ENCODE assay signal across 10 mouse cellular contexts in the genomic region with DNA sequence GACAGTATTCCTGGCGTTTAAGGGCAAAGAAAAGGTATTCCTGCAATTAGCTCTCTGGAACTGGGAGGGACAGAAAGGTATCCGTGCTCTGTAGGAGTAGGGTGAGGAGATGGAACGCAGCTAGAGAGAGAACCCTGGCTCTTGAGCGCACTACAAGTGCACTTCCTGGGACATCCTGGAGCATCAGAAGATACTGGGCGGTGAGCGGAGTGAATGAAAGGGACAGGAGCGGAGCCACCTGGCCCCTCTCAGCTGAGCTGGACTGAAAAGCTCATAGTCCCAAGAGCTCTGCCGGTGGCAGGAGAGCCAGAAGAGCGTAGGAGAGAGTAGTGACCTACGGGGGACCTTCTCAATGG. TPM values are rescaled to one million over a fixed set of nuclear protein-coding genes. Genes with fewer than 3 reads are reported as not detected.
A peak's percentile ranks its signal among the peaks of the same experiment; 100 is the strongest.
DNase-seq lines count a peak whose midpoint lies in the region; ATAC-seq and TF ChIP-seq lines count a peak whose summit lies in the region.
"Had no signal": no experiment of that assay in that cellular context is flagged by ENCODE, and none has a peak within 500 bp of the region (broad histone marks: within the 10 kb centered on the region; RNA-seq: fewer than 3 reads in every experiment).

No protein-coding gene starts in this region.

- no peak overlapping the region for H3K4me2 ChIP-seq in heart, postnatal 0 days (ENCODE audit: low read depth, low read length)
- peak overlapping the region; percentile 76 for H3K4me2 ChIP-seq in embryonic facial prominence, embryonic 11.5 days (ENCODE audit: low read depth, low read length)
- peak overlapping the region; percentile 81 for H3K4me2 ChIP-seq in hindbrain, embryonic 15.5 days
- H3K4me2 ChIP-seq in midbrain, embryonic 16.5 days (ENCODE audit: low read length), result peak overlapping the region; percentile 82

- 0 out of 2 replicates have a peak overlapping the region, but pooled peaks have one; percentile 14 for H3K4me3 ChIP-seq in heart, postnatal 0 days (ENCODE audit: low read depth, low read length)
- H3K4me3 ChIP-seq in embryonic facial prominence, embryonic 11.5 days (ENCODE audit: low read depth, low read length), result peak overlapping the region; percentile 41
- H3K4me3 ChIP-seq in hindbrain, embryonic 15.5 days, result peak overlapping the region; percentile 90
- peak overlapping the region; percentile 62 for H3K4me3 ChIP-seq in midbrain, embryonic 16.5 days (ENCODE audit: low read depth, low read length)

- no peak for TF ChIP-seq CTCF in heart, postnatal 0 days (IDR thresholded peaks at IDR 0.05; ENCODE audit: low read depth)

- H3K4me1 ChIP-seq in heart, postnatal 0 days (ENCODE audit: control insufficient read depth, insufficient read depth), result no peaks in the 10 kb centered on the region; the same call in 1 of the 2 replicates
- H3K4me1 ChIP-seq in embryonic facial prominence, embryonic 11.5 days (ENCODE audit: control insufficient read depth, insufficient read depth, low read length), result no peaks in the 10 kb centered on the region
- peaks cover 49% of the 10 kb centered on the region for H3K4me1 ChIP-seq in hindbrain, embryonic 15.5 days (replicated peaks)
- H3K4me1 ChIP-seq in midbrain, embryonic 16.5 days (ENCODE audit: control insufficient read depth, insufficient read depth, low read length), result peaks cover 30% of the 10 kb centered on the region

- no peak for TF ChIP-seq EP300 in heart, postnatal 0 days (IDR thresholded peaks at IDR 0.05; ENCODE audit: low read depth)

- no peaks in the 10 kb centered on the region for H3K9me3 ChIP-seq in heart, postnatal 0 days (replicated peaks; ENCODE audit: control insufficient read depth, low read length)
- H3K9me3 ChIP-seq in embryonic facial prominence, embryonic 11.5 days (replicated peaks; ENCODE audit: control insufficient read depth, low read length), result no peaks in the 10 kb centered on the region
- H3K9me3 ChIP-seq in hindbrain, embryonic 15.5 days, result no peaks in the 10 kb centered on the region
- no peaks in the 10 kb centered on the region for H3K9me3 ChIP-seq in midbrain, embryonic 16.5 days (replicated peaks; ENCODE audit: control insufficient read depth, low read length, poor library complexity, severe bottlenecking)
- H3K9me3 ChIP-seq: megakaryocyte, embryonic 14.5 days had no signal

- DNase-seq in heart, postnatal 0 days (ENCODE audit: low spot score), result no peak
- no peak for DNase-seq in heart, postnatal 36 days
- no peak for DNase-seq in embryonic facial prominence, embryonic 11.5 days (ENCODE audit: low spot score)
- DNase-seq in ovary, adult 18-20 months (ENCODE audit: low spot score), result no peak
- DNase-seq in retina, postnatal 1 day, result no peak
- no peak for DNase-seq in kidney, postnatal 25 days
- DNase-seq: gastrocnemius, postnatal 10 days had no signal

- no peaks in the 10 kb centered on the region for H3K36me3 ChIP-seq in heart, postnatal 0 days (replicated peaks; ENCODE audit: control insufficient read depth, insufficient read depth, low read length)
- no peaks in the 10 kb centered on the region for H3K36me3 ChIP-seq in embryonic facial prominence, embryonic 11.5 days (replicated peaks; ENCODE audit: control insufficient read depth, insufficient read depth, low read depth, low read length)
- peaks cover 6% of the 10 kb centered on the region for H3K36me3 ChIP-seq in hindbrain, embryonic 15.5 days
- H3K36me3 ChIP-seq in midbrain, embryonic 16.5 days (ENCODE audit: control insufficient read depth, insufficient read depth, low read length), result peaks cover 10% of the 10 kb centered on the region

- ATAC-seq in heart, postnatal 0 days (ENCODE audit: insufficient read depth, low read depth), result no peak
- no peak for ATAC-seq in embryonic facial prominence, embryonic 11.5 days (replicated peaks; ENCODE audit: insufficient number of reproducible peaks, low FRiP score, low TSS enrichment, low read depth)
- ATAC-seq in hindbrain, embryonic 15.5 days (ENCODE audit: low FRiP score, low read depth), result no peak
- ATAC-seq in midbrain, embryonic 16.5 days, result peak; percentile 12; the same call in 1 of the 2 replicates

- no peak overlapping the region for H3K9ac ChIP-seq in heart, postnatal 0 days (replicated peaks; ENCODE audit: low read depth, low read length)
- H3K9ac ChIP-seq in embryonic facial prominence, embryonic 11.5 days (replicated peaks; ENCODE audit: low read length), result peak overlapping the region; percentile 72
- peak overlapping the region; percentile 94 for H3K9ac ChIP-seq in hindbrain, embryonic 15.5 days
- H3K9ac ChIP-seq in midbrain, embryonic 16.5 days (ENCODE audit: low read depth, low read length), result peak overlapping the region; percentile 83

- intact Hi-C loops in heart, postnatal 36 days (cut with DNase I), result no loop called here

- H3K27me3 ChIP-seq in heart, postnatal 0 days (ENCODE audit: control insufficient read depth, insufficient read depth, low read length), result peaks cover 48% of the 10 kb centered on the region
- peaks cover 21% of the 10 kb centered on the region for H3K27me3 ChIP-seq in embryonic facial prominence, embryonic 11.5 days (ENCODE audit: control insufficient read depth, insufficient read depth, low read length)
- H3K27me3 ChIP-seq in hindbrain, embryonic 15.5 days, result no peaks in the 10 kb centered on the region
- no peaks in the 10 kb centered on the region for H3K27me3 ChIP-seq in midbrain, embryonic 16.5 days (ENCODE audit: control insufficient read depth, insufficient read depth, low read depth, low read length)

- 22% methylated on average over 10 of the region's 10 CpGs for WGBS in heart, postnatal 0 days
- 15% methylated on average over 10 of the region's 10 CpGs for WGBS in embryonic facial prominence, embryonic 11.5 days
- 9% methylated on average over 10 of the region's 10 CpGs for WGBS in hindbrain, embryonic 15.5 days
- WGBS in midbrain, embryonic 16.5 days, result 3% methylated on average over 10 of the region's 10 CpGs

- H3K27ac ChIP-seq in heart, postnatal 0 days (ENCODE audit: low read depth), result no peak overlapping the region
- H3K27ac ChIP-seq in embryonic facial prominence, embryonic 11.5 days (replicated peaks; ENCODE audit: low read depth, low read length), result no peak overlapping the region
- peak overlapping the region; percentile 96 for H3K27ac ChIP-seq in hindbrain, embryonic 15.5 days (replicated peaks)
- peak overlapping the region; percentile 95 for H3K27ac ChIP-seq in midbrain, embryonic 16.5 days (ENCODE audit: low read length)

RNA-seq across cellular contexts. Expression of a gene that starts 8.6 kb away (rescaled TPM):
- total RNA-seq in heart, postnatal 0 days (2014; rRNA removed; ENCODE audit: low replicate concordance), result 2.0 and 2.5 TPM in 2 replicates
- 0.90 and 1.1 TPM in 2 replicates for polyA plus RNA-seq in heart, postnatal 0 days (2015; fragmentation: Nextera tagmentation; extraction: Ambion mirVana)
- 1 to 10 TPM; 1.3 to 1.7 TPM for total RNA-seq in heart, postnatal 36 days (2021)
- 2.2 and 2.3 TPM in 2 replicates for polyA plus RNA-seq in embryonic facial prominence, embryonic 11.5 days (2014; fragmentation: Nextera tagmentation; extraction: Ambion mirVana)
- 2.8 TPM in 2 replicates for polyA plus RNA-seq in hindbrain, embryonic 15.5 days (2015; fragmentation: Nextera tagmentation; extraction: Ambion mirVana)
- polyA plus RNA-seq in midbrain, embryonic 16.5 days (2015; fragmentation: Nextera tagmentation; extraction: Ambion mirVana), result 3.5 and 3.9 TPM in 2 replicates

RNA-seq across cellular contexts. Expression of a gene that starts 21.4 kb away (rescaled TPM):
- total RNA-seq in heart, postnatal 0 days (2014; rRNA removed; ENCODE audit: low replicate concordance), result 122 and 124 TPM in 2 replicates
- polyA plus RNA-seq in heart, postnatal 0 days (2015; fragmentation: Nextera tagmentation; extraction: Ambion mirVana), result 13.9 and 14.3 TPM in 2 replicates
- 10 to 100 TPM; 34.6 to 43.4 TPM for total RNA-seq in heart, postnatal 36 days (2021)
- 32.9 and 33.0 TPM in 2 replicates for polyA plus RNA-seq in embryonic facial prominence, embryonic 11.5 days (2014; fragmentation: Nextera tagmentation; extraction: Ambion mirVana)
- polyA plus RNA-seq in hindbrain, embryonic 15.5 days (2015; fragmentation: Nextera tagmentation; extraction: Ambion mirVana), result 35.9 and 36.6 TPM in 2 replicates
- polyA plus RNA-seq in midbrain, embryonic 16.5 days (2015; fragmentation: Nextera tagmentation; extraction: Ambion mirVana), result 35.5 and 35.9 TPM in 2 replicates

RNA-seq across cellular contexts. Expression of a gene that starts 50.2 kb away (rescaled TPM):
- total RNA-seq in heart, postnatal 0 days (2014; rRNA removed; ENCODE audit: low replicate concordance), result 7.5 and 22.8 TPM in 2 replicates
- 13.1 and 15.1 TPM in 2 replicates for polyA plus RNA-seq in heart, postnatal 0 days (2015; fragmentation: Nextera tagmentation; extraction: Ambion mirVana)
- total RNA-seq in heart, postnatal 36 days (2021), result 10 to 100 TPM; 12.2 to 13.8 TPM
- 25.8 and 29.1 TPM in 2 replicates for polyA plus RNA-seq in embryonic facial prominence, embryonic 11.5 days (2014; fragmentation: Nextera tagmentation; extraction: Ambion mirVana)
- polyA plus RNA-seq in hindbrain, embryonic 15.5 days (2015; fragmentation: Nextera tagmentation; extraction: Ambion mirVana), result 17.6 and 21.2 TPM in 2 replicates
- polyA plus RNA-seq in midbrain, embryonic 16.5 days (2015; fragmentation: Nextera tagmentation; extraction: Ambion mirVana), result 16.6 and 16.7 TPM in 2 replicates

RNA-seq across cellular contexts. Expression of a gene that starts 52.8 kb away (rescaled TPM):
- under 0.01 TPM in 1 of 2 replicates, not detected in the other for total RNA-seq in heart, postnatal 0 days (2014; rRNA removed; ENCODE audit: low replicate concordance)
- 0.01 TPM in 1 of 2 replicates, not detected in the other for polyA plus RNA-seq in heart, postnatal 0 days (2015; fragmentation: Nextera tagmentation; extraction: Ambion mirVana)
- not detected for total RNA-seq in heart, postnatal 36 days (2021)
- polyA plus RNA-seq in embryonic facial prominence, embryonic 11.5 days (2014; fragmentation: Nextera tagmentation; extraction: Ambion mirVana), result 0.22 TPM in 1 of 2 replicates, not detected in the other
- polyA plus RNA-seq in hindbrain, embryonic 15.5 days (2015; fragmentation: Nextera tagmentation; extraction: Ambion mirVana), result 1.1 and 1.4 TPM in 2 replicates
- 1.8 and 2.2 TPM in 2 replicates for polyA plus RNA-seq in midbrain, embryonic 16.5 days (2015; fragmentation: Nextera tagmentation; extraction: Ambion mirVana)

RNA-seq across cellular contexts. Expression of a gene that starts 53.5 kb away (rescaled TPM):
- total RNA-seq in heart, postnatal 0 days (2014; rRNA removed; ENCODE audit: low replicate concordance), result 92.1 and 105 TPM in 2 replicates
- polyA plus RNA-seq in heart, postnatal 0 days (2015; fragmentation: Nextera tagmentation; extraction: Ambion mirVana), result 57.3 and 64.2 TPM in 2 replicates
- 100 to 1,000 TPM; 266 to 269 TPM for total RNA-seq in heart, postnatal 36 days (2021)
- polyA plus RNA-seq in embryonic facial prominence, embryonic 11.5 days (2014; fragmentation: Nextera tagmentation; extraction: Ambion mirVana), result 66.5 and 75.5 TPM in 2 replicates
- 50.5 and 52.0 TPM in 2 replicates for polyA plus RNA-seq in hindbrain, embryonic 15.5 days (2015; fragmentation: Nextera tagmentation; extraction: Ambion mirVana)
- 49.5 and 52.1 TPM in 2 replicates for polyA plus RNA-seq in midbrain, embryonic 16.5 days (2015; fragmentation: Nextera tagmentation; extraction: Ambion mirVana)

Comparison
In these comparisons a context has a peak if more than half of its experiments do, and no peak if none do; other contexts are left out.
1. H3K27ac ChIP-seq: peak in hindbrain, embryonic 15.5 days (single experiment) and midbrain, embryonic 16.5 days (single experiment); none in heart, postnatal 0 days (single experiment) and embryonic facial prominence, embryonic 11.5 days (single experiment).
2. H3K4me3 ChIP-seq: peak in every context shown above with its lines; median percentile 90 in hindbrain, embryonic 15.5 days; 62 in midbrain, embryonic 16.5 days; 41 in embryonic facial prominence, embryonic 11.5 days; 14 in heart, postnatal 0 days.